Mouse (Mus musculus) heart, embryonic 14.5 days (tissue): ENCODE data around the gene Proser3. TPM values are rescaled to one million over a fixed set of nuclear protein-coding genes. Genes with fewer than 3 reads are reported as not detected.
"Not testable (repeated sequence)": the region's sequence is repeated elsewhere in the genome, so short reads cannot be mapped to it uniquely, and the experiment has no call there.

Experiments
- ATAC-seq: fragments of 200-750 bp; cut with Nextera tagmentation; 2 replicates; pipeline ENCODE4 v1.8.0; 2017; ENCODE audit warnings: low read depth, moderate TSS enrichment; ENCODE audit not compliant: insufficient number of reproducible peaks, insufficient read depth, low FRiP score
- H3K27ac ChIP-seq, 2 experiments: fragments of 200-500 bp in 1 of 2; fragments of 300-500 bp in 1 of 2; sonication (generic) in 1 of 2; replicated peaks in 1 of 2; 2 replicates each; pipeline ENCODE4 v1.5.1; 2012 to 2014; ENCODE audit warnings: low read depth in 2 of 2, low read length in 2 of 2, control low read depth in 1 of 2, mild to moderate bottlenecking in 1 of 2, mixed read lengths in 1 of 2; ENCODE audit not compliant: control insufficient read depth in 1 of 2, insufficient read depth in 1 of 2
- H3K27me3 ChIP-seq: fragments of 300-500 bp; sonication (generic); 2 replicates; pipeline ENCODE4 v1.6.1; 2014; ENCODE audit warnings: mild to moderate bottlenecking, low read length, control low read depth; ENCODE audit not compliant: control insufficient read depth, insufficient read depth
- H3K36me3 ChIP-seq: fragments of 300-500 bp; sonication (generic); 2 replicates; pipeline ENCODE4 v1.6.1; 2014; ENCODE audit warnings: mild to moderate bottlenecking, control low read depth, low read length, mixed read lengths; ENCODE audit not compliant: control insufficient read depth, insufficient read depth
- H3K4me1 ChIP-seq, 2 experiments: fragments of 200-500 bp in 1 of 2; fragments of 300-500 bp in 1 of 2; sonication (generic) in 1 of 2; 2 replicates each; pipeline ENCODE4 v1.6.1; 2012 to 2014; ENCODE audit warnings: low read length in 2 of 2, control low read depth in 1 of 2, mixed read lengths in 1 of 2; ENCODE audit not compliant: control insufficient read depth in 2 of 2, insufficient read depth in 2 of 2
- H3K4me2 ChIP-seq: fragments of 300-500 bp; sonication (generic); 2 replicates; pipeline ENCODE4 v1.6.1; 2014; ENCODE audit warnings: mild to moderate bottlenecking, low read length
- H3K4me3 ChIP-seq, 2 experiments: fragments of 200-500 bp in 1 of 2; fragments of 300-500 bp in 1 of 2; sonication (generic) in 1 of 2; 2 replicates each; pipeline ENCODE4 v1.5.1; 2012 to 2014; ENCODE audit warnings: low read length in 2 of 2, mild to moderate bottlenecking in 2 of 2, control low read depth in 1 of 2, low read depth in 1 of 2, moderate library complexity in 1 of 2; ENCODE audit not compliant: control insufficient read depth in 1 of 2, insufficient read depth in 1 of 2
- H3K9ac ChIP-seq: fragments of 300-500 bp; sonication (generic); 2 replicates; pipeline ENCODE4 v1.6.1; 2014; ENCODE audit warnings: mild to moderate bottlenecking, low read length
- H3K9me3 ChIP-seq: fragments of 300-500 bp; sonication (generic); 2 replicates; pipeline ENCODE4 v1.6.1; 2016; ENCODE audit warnings: low read length, control low read depth; ENCODE audit not compliant: control insufficient read depth
- WGBS: fragments of 180-500 bp; shearing (Covaris S2); extraction: QIAGEN DNeasy Blood & Tissue Kit; methylation state at CpG from one replicate; pipeline ENCODE4 v1.1.7; 2014; 5-methylcytosine and 5-hydroxymethylcytosine counted together
- polyA plus RNA-seq: library from polyadenylated mRNA; unstranded; fragments of >200 nt; fragmentation: Nextera tagmentation; extraction: Ambion mirVana; gene quantifications from 2 replicates; pipeline ENCODE4 v1.2.1, GENCODE M21; 2014

Gene Proser3
- polyA plus RNA-seq, 1 experiment from 2014 or later: 11.6 TPM

- no peak overlapping the region for H3K4me3 ChIP-seq
- H3K27me3 ChIP-seq: peaks cover under 1% of the 10 kb centered on the region; the same call in 1 of the 2 replicates
- H3K27ac ChIP-seq: no peak overlapping the region
- no peaks in the 10 kb centered on the region for H3K4me1 ChIP-seq
- WGBS: 87% methylated on average over 10 of the region's 10 CpGs
- no peak overlapping the region for H3K9ac ChIP-seq
- ATAC-seq: no peak
- no peaks in the 10 kb centered on the region for H3K9me3 ChIP-seq
- no peak overlapping the region for H3K4me2 ChIP-seq
- peaks cover 43% of the 10 kb centered on the region for H3K36me3 ChIP-seq
Measured at GRCm38 (mm10) chr7:30522871-30523270, 29.2 kb downstream of the Proser3 start.

DNA sequence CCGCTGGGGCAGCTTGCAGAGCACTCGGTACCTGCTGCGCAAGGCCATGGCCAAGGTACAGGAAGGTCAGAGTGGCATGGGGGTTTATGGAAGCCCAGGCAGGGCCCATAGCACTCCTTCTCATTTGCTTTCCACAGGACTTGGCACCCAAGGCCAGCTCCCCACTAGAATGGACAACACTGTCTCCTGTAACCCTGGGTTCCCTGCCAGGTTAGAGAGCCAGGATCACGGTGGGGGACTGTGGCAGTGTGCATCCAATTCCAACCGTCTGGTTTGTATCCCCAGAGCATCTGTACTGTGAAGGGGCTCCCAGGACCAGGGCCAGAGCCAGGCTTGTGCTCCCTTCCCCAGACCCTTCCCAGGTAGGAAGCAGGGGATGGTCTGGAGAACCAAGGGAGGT, 31.2 kb downstream of the Proser3 start:
- no peaks in the 10 kb centered on the region for H3K9me3 ChIP-seq
- WGBS: 77% methylated on average over 5 of the region's 5 CpGs
- no peak overlapping the region for H3K4me2 ChIP-seq
- H3K4me1 ChIP-seq: no peaks in the 10 kb centered on the region
- H3K36me3 ChIP-seq: peaks cover 24% of the 10 kb centered on the region
- H3K4me3 ChIP-seq: no peak overlapping the region
- ATAC-seq: no peak
- H3K9ac ChIP-seq: no peak overlapping the region
- no peak overlapping the region for H3K27ac ChIP-seq
- H3K27me3 ChIP-seq: no peaks in the 10 kb centered on the region; the same call in 1 of the 2 replicates

DNA sequence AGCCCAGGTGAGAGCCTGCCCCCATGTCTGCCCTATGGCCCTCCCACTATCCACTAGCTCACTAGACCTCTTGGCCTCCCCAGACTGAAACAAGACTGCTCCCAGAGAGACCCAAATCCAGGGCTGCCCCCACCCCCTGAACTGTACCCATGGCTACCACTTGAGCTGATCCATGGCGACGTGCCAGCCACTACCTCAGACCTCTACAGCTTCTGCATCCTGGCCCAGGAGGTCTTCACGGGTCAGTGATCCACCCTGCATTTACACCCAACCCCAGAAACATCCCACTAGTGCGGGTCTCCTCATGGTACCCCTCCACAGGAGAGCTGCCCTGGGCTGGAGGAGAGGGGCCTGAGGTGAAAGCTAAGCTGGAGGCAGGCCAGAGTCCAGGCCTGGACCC, 31.7 kb downstream of the Proser3 start:
- ATAC-seq: no peak
- Histone ChIP-seq H3K4me1 (no peaks in the 10 kb centered on the region), H3K4me3 (no peak overlapping the region), H3K9me3 (no peaks in the 10 kb centered on the region), H3K36me3 (peaks cover 19% of the 10 kb centered on the region), H3K27me3 (peaks cover 3% of the 10 kb centered on the region; the same call in 1 of the 2 replicates), H3K9ac (no peak overlapping the region), H3K27ac (no peak overlapping the region), H3K4me2 (no peak overlapping the region)
- WGBS: 75% methylated on average over 4 of the region's 4 CpGs

- Histone ChIP-seq H3K4me3 (no peak overlapping the region), H3K27me3 (peaks cover 14% of the 10 kb centered on the region; the same call in 1 of the 2 replicates), H3K9ac (no peak overlapping the region), H3K4me1 (no peaks in the 10 kb centered on the region), H3K27ac (no peak overlapping the region), H3K9me3 (no peaks in the 10 kb centered on the region), H3K36me3 (no peaks in the 10 kb centered on the region), H3K4me2 (no peak overlapping the region)
- ATAC-seq: no peak
- WGBS: 36% methylated on average over 8 of the region's 8 CpGs
Measured at GRCm38 (mm10) chr7:30518325-30518724, 33.8 kb downstream of the Proser3 start.

DNA sequence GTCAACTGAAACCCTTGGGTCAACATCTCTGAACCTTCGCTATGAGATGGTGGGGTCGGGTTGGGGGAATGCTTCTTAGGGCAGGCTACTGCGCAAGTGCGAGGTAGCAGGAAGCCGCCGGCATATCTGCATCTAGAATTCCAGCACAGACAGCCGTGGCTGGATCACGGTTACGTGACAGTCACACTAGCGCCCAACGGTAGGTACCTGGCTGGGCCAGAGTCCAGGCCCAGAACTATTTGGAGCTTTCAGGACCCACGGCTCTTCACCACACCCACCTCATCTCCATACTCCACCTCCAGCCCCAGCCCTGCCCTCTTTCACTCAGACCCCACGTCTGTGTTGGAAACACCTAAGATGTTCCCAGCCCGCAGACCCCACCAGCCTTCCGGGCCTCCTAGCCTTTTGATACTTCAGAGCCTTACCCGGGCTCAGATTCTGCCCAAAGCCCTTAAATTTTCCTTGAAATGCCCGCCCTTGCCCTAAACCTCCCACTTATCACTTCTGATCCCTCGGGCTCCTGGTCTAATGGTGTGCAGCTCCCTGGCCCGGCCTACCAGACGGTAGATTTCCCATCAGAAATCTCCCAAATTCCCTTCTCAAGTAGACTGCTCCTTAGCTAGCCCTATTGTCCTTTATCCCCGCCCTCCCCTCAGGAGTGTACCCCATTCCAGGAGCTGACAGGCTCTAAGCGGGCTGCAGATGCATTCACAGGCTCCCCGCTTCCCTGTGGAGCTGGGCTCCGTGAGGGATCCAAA, 36.9 kb downstream of the Proser3 start:
- WGBS: 49% methylated on average over 24 of the region's 24 CpGs

DNA sequence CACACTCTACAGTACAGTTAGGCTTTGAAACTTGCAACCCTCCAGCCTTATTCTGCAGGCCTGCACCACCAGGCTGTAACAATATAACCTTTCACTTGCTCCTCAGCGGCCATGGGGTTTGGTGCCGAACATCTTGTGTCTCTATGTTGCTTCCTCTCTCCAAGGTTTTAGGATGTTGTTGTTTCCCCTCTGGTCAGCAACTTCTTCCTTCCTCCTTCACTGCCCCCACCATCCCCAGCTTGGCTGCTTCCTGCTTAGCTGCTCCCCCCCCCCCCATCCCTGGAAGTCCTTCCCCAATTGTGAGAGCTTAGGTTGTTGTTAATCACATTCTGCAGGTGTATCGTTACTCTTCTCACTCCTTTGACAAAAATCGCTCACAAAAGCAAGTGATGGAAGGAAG, 44.0 kb downstream of the Proser3 start:
- Histone ChIP-seq H3K36me3 (no peaks in the 10 kb centered on the region), H3K4me1 (no peaks in the 10 kb centered on the region), H3K9ac (no peak overlapping the region), H3K27me3 (no peaks in the 10 kb centered on the region), H3K4me3 (no peak overlapping the region), H3K27ac (no peak overlapping the region), H3K9me3 (no peaks in the 10 kb centered on the region), H3K4me2 (no peak overlapping the region)
- WGBS: 69% methylated on average over 4 of the region's 4 CpGs
- no peak for ATAC-seq

More for the DNA sequence above, 36.9 kb downstream of the Proser3 start:
- H3K4me3 ChIP-seq: no peak overlapping the region
- no peak overlapping the region for H3K27ac ChIP-seq
- no peaks in the 10 kb centered on the region for H3K36me3 ChIP-seq
- H3K27me3 ChIP-seq: peaks cover 14% of the 10 kb centered on the region; the same call in 1 of the 2 replicates
- H3K9me3 ChIP-seq: no peaks in the 10 kb centered on the region
- no peak overlapping the region for H3K9ac ChIP-seq
- ATAC-seq: no peak
- H3K4me1 ChIP-seq: no peaks in the 10 kb centered on the region
- no peak overlapping the region for H3K4me2 ChIP-seq

DNA sequence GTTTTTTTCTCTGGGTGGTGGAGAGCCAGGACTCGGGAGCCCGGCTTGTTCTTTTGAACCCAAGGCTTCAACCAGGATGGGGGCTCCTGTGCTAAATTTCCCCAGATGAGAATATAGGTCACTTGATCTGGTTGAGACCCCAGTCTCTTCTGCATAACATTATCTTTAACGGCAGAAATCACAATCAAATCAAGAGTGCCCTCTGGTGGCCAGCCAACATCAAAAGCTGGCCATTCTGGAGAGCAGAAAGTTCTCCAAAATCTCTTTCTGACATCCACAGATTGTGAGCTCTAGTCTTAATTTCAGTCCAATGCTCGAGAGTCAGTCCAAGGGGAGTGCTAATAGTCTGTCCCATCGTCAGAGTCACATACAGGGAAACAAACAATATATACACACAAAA, 50.9 kb downstream of the Proser3 start:
- H3K4me2 ChIP-seq, H3K36me3 ChIP-seq, H3K4me3 ChIP-seq, H3K9me3 ChIP-seq, ATAC-seq, H3K27me3 ChIP-seq, H3K27ac ChIP-seq, H3K9ac ChIP-seq, H3K4me1 ChIP-seq: not testable (repeated sequence)
- WGBS: 78% methylated on average over 5 of the region's 5 CpGs
